Mouse (Mus musculus): ENCODE data around the gene Rgs9bp. TPM values are rescaled to one million over a fixed set of nuclear protein-coding genes. Genes with fewer than 3 reads are reported as not detected.

The Rgs9bp gene
- polyA plus RNA-seq, 1 experiment from 2014 or later, result 0.11 TPM

- 68% methylated on average over 4 of the region's 4 CpGs for WGBS
- no peak for TF ChIP-seq CTCF (IDR thresholded peaks at IDR 0.05; ENCODE audit: low read depth)
- Histone ChIP-seq H3K9ac (ENCODE audit: low read depth, low read length) (peak within 1 kb of the TSS; percentile 98), H3K4me3 (replicated peaks; ENCODE audit: low read depth, low read length) (peak within 1 kb of the TSS; percentile 77), H3K4me2 (ENCODE audit: low read length) (peak within 1 kb of the TSS; percentile 98), H3K27ac (peak within 1 kb of the TSS; percentile 100), H3K27me3 (ENCODE audit: insufficient read depth, low read length) (no peaks in the 10 kb centered on the region), H3K4me1 (replicated peaks; ENCODE audit: insufficient read depth, low read length) (no peaks in the 10 kb centered on the region; the same call in 1 of the 2 replicates), H3K36me3 (ENCODE audit: insufficient read depth, low read length) (no peaks in the 10 kb centered on the region), H3K9me3 (replicated peaks; ENCODE audit: low read length) (no peaks in the 10 kb centered on the region)
- DNase-seq (ENCODE audit: low spot score) (no peak), ATAC-seq (replicated peaks; ENCODE audit: low FRiP score, low read depth) (no peak)
Observed at GRCm38 (mm10) chr7:35556205-35556603, 29.2 kb downstream of the Rgs9bp start, which contains the start of gene Nudt19. Gene Nudt19, minus strand, starts transcription at chr7:35556304.

DNA sequence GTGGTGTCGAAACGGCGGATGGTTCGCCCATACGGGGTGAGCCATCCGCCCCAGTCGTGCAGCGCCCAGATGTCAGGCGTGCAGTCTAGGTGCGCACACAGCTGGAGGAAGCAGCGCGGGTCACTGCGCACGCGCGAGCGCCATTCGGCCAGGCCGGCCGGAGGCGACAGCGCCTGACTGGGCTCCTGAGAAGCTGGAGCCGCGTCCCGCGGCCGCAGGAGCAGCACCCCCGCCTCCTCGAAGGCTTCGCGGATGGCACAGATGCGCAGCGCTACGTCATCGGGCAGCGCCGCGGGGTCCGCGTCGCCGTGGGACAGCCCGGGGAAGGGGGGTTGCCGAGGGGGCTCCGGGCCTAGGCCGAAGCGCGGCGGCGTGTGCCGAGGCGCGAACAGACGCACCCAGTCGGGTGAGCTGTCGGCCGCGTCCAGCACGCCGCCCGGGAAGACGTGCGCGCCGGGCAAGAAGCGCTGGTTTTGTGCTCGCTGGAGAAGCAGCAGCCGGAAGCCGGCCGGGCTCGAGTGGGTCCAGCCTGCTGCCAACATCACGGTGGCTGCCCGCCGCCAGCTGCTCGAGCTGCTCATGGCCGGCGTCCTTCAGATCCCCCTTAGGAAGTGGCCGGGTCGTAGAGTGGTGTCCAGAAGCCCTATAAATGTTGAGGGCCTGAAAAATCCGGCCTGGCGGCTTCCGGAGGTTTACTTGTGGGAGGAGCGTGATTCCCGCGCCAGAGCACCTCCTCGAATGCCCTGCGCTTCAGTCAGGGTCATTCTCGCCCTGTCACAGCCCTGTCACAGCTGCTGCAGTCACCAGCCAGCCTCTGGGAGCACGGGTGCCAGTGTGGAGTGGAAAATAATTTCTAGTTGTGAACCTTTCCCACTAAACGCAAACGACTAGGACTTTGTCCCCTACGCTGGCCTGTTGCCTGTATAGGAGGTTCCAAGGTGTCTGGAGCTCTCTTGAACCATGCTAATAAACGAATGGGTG, 29.9 kb downstream of the Rgs9bp start:
- H3K9me3 ChIP-seq (replicated peaks; ENCODE audit: low read length), result no peaks in the 10 kb centered on the region
- DNase-seq (ENCODE audit: low spot score) (peak; percentile 90), ATAC-seq (replicated peaks; ENCODE audit: low FRiP score, low read depth) (peak; percentile 90)
- H3K4me3 ChIP-seq (replicated peaks; ENCODE audit: low read depth, low read length), result peak overlapping the region; percentile 77
- no peak for TF ChIP-seq CTCF (IDR thresholded peaks at IDR 0.05; ENCODE audit: low read depth)
- H3K27me3 ChIP-seq (ENCODE audit: insufficient read depth, low read length), result no peaks in the 10 kb centered on the region
- no peaks in the 10 kb centered on the region; the same call in 1 of the 2 replicates for H3K4me1 ChIP-seq (replicated peaks; ENCODE audit: insufficient read depth, low read length)
- peak overlapping the region; percentile 100 for H3K27ac ChIP-seq
- WGBS, result under 1% methylated on average over 92 of the region's 93 CpGs
- peak overlapping the region; percentile 98 for H3K9ac ChIP-seq (ENCODE audit: low read depth, low read length)
- peaks cover 4% of the 10 kb centered on the region for H3K36me3 ChIP-seq (ENCODE audit: insufficient read depth, low read length)
- H3K4me2 ChIP-seq (ENCODE audit: low read length), result peak overlapping the region; percentile 98

DNA sequence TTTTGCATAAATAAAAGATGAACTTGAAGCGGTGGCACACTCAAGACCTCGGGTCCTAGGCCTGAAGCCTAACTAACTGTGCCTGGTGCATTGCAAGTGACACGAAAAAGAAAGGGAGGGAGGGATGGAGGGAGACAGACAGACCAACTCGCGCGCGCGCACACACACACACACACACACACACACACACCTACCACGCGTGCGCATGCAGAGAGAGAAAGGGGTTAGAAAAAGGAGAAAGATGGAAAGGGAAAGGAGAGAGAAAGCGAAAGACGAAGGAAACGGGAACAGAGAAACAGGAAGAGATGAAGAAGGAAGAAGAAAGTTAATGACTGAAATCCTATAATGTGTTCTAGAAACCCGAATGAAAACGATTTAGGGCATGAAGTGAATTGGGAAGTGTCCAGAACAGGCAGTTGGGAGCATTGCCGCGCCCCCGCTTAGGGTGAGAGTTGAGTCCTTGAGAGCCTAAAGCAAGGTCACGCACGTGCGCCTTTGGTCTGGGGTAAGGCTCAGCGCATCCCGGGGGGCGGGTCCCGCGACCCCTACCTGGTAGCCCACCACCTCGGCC, 30.7 kb downstream of the Rgs9bp start:
- H3K36me3 ChIP-seq (ENCODE audit: insufficient read depth, low read length), result peaks cover 11% of the 10 kb centered on the region
- 4% methylated on average over 28 of the region's 28 CpGs for WGBS
- peak overlapping the region; percentile 77 for H3K4me3 ChIP-seq (replicated peaks; ENCODE audit: low read depth, low read length)
- ATAC-seq (replicated peaks; ENCODE audit: low FRiP score, low read depth), result no peak
- no peaks in the 10 kb centered on the region; the same call in 1 of the 2 replicates for H3K4me1 ChIP-seq (replicated peaks; ENCODE audit: insufficient read depth, low read length)
- H3K4me2 ChIP-seq (ENCODE audit: low read length), result peak overlapping the region; percentile 98
- no peak for TF ChIP-seq CTCF (IDR thresholded peaks at IDR 0.05; ENCODE audit: low read depth)
- H3K27me3 ChIP-seq (ENCODE audit: insufficient read depth, low read length), result no peaks in the 10 kb centered on the region
- peak overlapping the region; percentile 98 for H3K9ac ChIP-seq (ENCODE audit: low read depth, low read length)
- peak; percentile 32 for DNase-seq (ENCODE audit: low spot score)
- peak overlapping the region; percentile 100 for H3K27ac ChIP-seq
- no peaks in the 10 kb centered on the region for H3K9me3 ChIP-seq (replicated peaks; ENCODE audit: low read length)

DNA sequence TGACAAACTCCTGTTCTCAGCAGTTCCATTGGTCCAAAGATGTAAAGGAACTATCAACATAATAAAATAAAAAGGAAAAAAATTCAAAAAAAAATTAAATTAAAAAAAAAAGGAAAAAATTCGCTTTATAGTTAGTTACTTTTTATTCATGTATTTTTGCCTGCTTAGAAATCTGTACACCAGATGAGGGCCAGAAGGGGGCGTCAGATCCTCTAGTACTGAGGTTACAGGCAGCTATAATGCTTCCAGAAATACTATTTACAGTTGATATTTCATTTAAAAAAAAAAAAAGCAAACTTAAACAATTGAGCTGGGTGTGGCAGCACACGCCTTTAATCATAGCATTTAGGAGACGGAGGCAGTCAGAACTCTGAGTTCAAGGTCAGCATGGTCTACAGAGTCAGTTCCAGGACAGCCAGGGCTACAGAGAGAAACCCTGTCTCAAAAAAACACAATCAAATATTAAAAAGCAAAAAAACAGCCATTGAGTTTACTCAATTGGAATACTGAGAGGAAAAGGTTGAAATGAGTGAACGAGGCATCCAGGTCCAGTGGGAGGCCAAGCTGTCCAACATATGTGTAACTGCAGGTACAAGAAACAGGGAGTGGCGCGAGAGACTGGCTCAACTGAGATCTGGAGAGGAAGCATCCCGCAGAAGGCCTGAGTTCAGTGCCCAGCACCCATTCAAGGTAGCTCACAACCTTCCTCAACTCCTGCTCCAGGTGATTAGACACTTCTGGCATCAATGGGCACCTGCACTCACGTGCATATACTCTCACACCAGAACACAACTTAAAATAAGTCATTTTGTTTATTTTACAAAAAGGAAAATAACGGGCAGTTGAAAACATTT, 31.4 kb downstream of the Rgs9bp start:
- TF ChIP-seq CTCF (IDR thresholded peaks at IDR 0.05; ENCODE audit: low read depth), result peak; percentile 58
- Histone ChIP-seq H3K27me3 (ENCODE audit: insufficient read depth, low read length) (no peaks in the 10 kb centered on the region), H3K9ac (ENCODE audit: low read depth, low read length) (no peak overlapping the region), H3K9me3 (replicated peaks; ENCODE audit: low read length) (no peaks in the 10 kb centered on the region), H3K27ac (peak overlapping the region; percentile 100; the same call in 1 of the 2 replicates), H3K4me1 (replicated peaks; ENCODE audit: insufficient read depth, low read length) (no peaks in the 10 kb centered on the region; the same call in 1 of the 2 replicates), H3K36me3 (ENCODE audit: insufficient read depth, low read length) (peaks cover 11% of the 10 kb centered on the region), H3K4me2 (ENCODE audit: low read length) (peak overlapping the region; percentile 98), H3K4me3 (replicated peaks; ENCODE audit: low read depth, low read length) (peak overlapping the region; percentile 77)
- DNase-seq (ENCODE audit: low spot score) (peak; percentile 43), ATAC-seq (replicated peaks; ENCODE audit: low FRiP score, low read depth) (no peak)
- WGBS, result 65% methylated on average over 10 of the region's 10 CpGs

- H3K36me3 ChIP-seq (ENCODE audit: insufficient read depth, low read length), result peaks cover 18% of the 10 kb centered on the region
- TF ChIP-seq CTCF (IDR thresholded peaks at IDR 0.05; ENCODE audit: low read depth), result peak; percentile 89
- H3K27me3 ChIP-seq (ENCODE audit: insufficient read depth, low read length), result no peaks in the 10 kb centered on the region
- H3K4me1 ChIP-seq (replicated peaks; ENCODE audit: insufficient read depth, low read length), result no peaks in the 10 kb centered on the region
- WGBS, result 37% methylated on average over 4 of the region's 4 CpGs
- H3K4me3 ChIP-seq (replicated peaks; ENCODE audit: low read depth, low read length), result no peak overlapping the region
- H3K9me3 ChIP-seq (replicated peaks; ENCODE audit: low read length), result no peaks in the 10 kb centered on the region
- H3K27ac ChIP-seq, result no peak overlapping the region
- ATAC-seq (replicated peaks; ENCODE audit: low FRiP score, low read depth) (peak; percentile 72), DNase-seq (ENCODE audit: low spot score) (peak; percentile 86)
- no peak overlapping the region for H3K4me2 ChIP-seq (ENCODE audit: low read length)
- no peak overlapping the region for H3K9ac ChIP-seq (ENCODE audit: low read depth, low read length)
Observed at GRCm38 (mm10) chr7:35545881-35546280, 39.5 kb downstream of the Rgs9bp start.
